Mouse (Mus musculus) spleen, postnatal 10 days (tissue): ENCODE measurements around the gene Uvrag.

ENCODE experiments used
- DNase-seq, 2 experiments: peaks; one replicate each; pipeline ENCODE4 v3.0.0; 2021 to 2022; ENCODE audit warnings: low spot score in 2 of 2

The Uvrag gene

DNA sequence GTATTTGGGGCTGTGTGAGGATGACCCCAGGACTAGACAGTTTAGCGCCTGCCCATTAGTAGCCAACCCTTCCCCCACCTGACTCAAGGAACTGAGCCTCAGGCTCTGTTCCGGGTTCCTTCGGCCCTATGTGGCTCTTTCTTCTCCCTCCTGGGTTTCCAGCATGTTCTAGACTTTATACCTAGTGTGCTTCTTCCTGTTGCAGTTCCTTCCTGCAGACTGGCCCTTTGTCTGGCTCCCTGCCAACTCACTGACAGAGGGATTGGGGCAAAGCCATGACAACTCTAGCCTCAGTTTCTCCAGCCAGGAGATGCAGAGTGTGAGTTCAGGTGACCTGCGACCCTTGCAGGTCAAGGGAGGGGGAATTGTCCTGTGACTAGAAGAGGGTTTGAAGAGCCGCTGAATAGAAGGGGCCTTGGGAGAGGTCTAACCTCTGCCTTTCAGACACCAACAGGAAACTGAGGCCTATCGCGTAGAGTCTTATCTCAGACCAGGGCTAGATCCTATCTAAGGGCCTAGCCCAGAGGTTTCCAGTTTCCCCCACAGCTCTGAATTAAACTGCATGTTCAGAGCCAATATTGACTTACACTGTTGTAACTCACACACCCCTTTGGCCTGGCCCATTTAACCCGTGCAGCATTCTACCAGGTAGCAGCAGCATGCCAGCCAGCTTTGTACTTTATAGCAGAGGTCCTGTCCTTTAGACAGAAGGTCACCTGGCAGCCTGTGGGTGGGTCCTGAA, 291.9 kb downstream of the Uvrag start:
- no peak for DNase-seq

DNA sequence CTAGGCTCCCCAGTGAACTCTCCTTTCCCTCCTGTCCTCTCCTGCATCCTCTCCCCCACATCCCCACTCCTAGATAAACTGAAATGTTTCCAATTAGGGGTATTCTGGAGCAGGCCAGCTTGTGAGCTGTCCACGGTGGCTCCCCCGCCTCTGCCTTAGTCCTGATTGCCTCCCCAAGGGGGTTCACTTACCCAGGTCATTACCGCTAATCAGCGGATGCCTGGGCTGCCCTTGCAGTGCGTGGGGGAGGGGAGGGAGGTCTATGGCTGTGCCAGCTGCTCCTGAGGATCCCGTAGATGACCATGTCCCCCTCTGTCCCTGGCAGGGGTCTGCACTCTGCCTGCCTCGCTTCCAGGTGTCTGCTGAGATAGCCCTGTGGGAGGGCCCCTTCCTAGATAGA, 297.3 kb downstream of the Uvrag start:
- no peak for DNase-seq

DNA sequence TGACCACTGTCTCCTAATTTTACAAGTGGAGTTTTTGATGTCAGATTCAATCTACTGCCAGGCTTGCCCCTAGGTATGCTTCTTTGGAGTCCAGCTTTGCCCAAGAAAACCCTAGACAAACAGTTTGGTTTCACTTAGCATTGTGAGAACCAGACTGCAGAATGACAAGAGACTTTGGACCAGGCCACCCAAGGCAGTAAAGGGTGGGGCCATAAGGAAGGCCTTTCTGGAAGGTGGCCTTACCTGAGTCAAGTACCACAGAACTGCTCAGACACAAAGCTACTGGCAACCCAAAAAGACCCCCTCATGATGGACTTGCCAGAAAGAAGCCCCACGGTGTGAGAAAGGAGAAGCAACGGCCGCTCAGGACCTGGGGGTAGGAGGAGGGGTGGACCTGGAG, 297.9 kb downstream of the Uvrag start:
- no peak for DNase-seq

DNA sequence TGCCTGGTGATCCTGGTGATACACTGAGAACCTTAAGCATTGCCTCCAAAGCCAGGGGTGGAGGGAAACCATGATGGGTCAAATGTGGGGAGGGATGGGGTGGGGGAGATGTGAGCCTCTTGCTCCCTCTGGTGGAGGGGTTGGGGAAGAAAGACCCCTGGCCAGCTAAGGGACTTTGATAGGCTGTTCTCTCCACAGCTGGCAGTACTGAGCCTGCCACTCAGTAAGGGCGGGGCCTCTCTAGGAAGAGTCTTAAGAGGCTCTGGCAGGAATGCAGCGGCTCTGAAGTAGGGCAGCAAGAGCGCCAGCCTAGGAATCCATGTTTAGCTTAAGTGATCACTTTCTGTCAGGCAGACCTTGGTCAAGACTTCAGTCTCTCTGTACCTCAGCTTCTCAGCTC, 299.1 kb downstream of the Uvrag start:
- no peak for DNase-seq

DNA sequence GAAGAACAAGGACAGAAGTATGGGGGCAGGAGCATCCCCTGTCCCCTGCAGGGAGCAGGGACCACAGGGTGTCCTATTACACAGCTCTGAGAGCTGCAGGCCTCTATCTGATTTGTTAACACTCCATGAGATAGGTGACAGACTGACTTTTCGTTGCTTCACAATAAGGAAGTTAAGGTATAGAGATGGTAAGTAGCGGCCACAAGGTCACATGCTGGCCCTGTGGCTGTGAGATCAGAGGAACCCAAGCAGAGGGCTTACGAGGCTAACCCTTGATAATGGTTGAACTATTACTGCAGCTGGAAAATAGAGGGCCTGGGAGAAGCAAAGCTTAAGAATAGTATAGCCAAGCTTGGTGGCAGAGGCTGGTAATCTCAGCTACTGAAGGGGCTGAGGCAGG, 300.2 kb downstream of the Uvrag start:
- no peak for DNase-seq

DNA sequence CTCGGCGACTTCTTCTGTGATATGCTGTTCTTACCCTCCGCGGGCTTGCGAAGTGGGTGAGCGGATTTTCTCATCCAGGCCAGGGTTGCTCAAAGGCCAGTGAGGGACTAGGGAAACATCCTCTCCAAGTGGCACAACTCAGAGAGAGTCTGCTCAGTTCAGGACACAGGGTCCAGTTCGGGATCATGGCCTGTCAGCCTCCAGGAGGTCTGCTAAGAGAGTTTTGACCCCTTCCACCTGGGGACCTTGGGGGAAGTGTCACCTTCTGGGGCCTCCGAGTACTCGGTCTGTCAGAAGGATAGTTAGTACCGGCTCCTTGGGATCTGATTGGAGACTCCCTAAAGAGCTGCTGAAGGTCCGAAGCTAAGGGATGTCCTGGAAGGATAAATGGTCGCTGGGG, 301.6 kb downstream of the Uvrag start:
- no peak for DNase-seq

DNA sequence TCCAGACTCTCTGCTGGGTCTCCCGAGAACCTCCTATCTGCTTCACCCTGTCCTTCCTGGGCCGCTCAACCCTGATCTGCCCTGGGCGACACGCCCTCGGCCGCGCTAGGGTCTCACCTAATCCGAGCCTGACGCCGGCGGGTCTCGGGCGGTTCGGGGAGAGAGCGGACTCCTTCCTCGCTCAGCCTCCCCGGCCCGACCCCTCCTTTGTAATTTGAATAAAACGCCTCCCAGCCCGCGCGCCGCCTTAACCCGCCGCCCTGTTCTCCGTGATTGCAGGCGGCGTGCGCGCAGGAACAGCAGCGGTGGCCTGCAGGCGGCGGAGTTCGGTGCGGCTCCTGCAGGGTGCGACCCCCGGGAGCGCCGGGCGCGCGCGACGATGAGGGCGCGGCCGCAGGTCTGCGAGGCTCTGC, 302.2 kb downstream of the Uvrag start:
- peak in 1 of 2 experiments; percentile 46 for DNase-seq

DNA sequence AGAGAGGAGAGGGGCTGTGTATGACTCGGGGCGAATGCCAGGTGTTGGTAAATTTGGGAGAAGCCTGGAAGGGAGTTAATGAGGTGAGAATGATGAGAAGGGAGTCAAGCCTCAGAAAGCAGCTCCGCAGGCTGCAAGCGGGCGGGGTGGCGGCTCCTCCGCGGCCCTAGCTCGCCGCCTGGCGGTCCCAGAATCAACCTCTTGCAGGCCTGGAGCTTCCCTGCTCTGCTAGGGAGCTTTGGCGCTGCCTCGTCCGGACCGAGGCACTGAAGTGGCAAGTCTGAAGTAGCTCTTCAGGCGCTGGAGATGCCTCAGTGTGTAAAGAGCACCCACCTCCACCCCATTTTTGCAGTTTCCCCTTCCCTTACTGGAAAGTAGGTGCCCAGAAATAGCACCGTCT, 303.0 kb downstream of the Uvrag start:
- peak; percentile 23 to 70 for DNase-seq

DNA sequence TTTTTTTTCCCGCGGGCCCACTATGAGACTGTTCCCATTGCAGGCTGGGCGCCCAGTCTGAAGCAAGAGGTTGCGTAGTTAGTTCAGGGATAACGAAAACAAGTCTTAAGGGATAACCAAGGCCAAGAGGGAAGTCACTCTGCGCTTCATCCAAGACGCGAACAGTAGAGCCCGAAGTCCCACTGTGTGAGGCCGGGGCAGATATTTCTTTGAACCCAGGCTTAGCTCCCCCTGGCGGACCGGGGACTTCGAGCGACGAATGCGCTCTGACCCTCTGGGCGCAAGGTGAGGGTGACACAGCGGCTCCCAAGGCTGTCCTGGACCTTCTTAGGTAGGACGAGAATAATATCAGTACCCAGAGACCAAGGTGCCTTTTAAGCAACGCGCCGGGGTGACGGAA, 304.3 kb downstream of the Uvrag start:
- DNase-seq, result peak; percentile 49 to 84

DNA sequence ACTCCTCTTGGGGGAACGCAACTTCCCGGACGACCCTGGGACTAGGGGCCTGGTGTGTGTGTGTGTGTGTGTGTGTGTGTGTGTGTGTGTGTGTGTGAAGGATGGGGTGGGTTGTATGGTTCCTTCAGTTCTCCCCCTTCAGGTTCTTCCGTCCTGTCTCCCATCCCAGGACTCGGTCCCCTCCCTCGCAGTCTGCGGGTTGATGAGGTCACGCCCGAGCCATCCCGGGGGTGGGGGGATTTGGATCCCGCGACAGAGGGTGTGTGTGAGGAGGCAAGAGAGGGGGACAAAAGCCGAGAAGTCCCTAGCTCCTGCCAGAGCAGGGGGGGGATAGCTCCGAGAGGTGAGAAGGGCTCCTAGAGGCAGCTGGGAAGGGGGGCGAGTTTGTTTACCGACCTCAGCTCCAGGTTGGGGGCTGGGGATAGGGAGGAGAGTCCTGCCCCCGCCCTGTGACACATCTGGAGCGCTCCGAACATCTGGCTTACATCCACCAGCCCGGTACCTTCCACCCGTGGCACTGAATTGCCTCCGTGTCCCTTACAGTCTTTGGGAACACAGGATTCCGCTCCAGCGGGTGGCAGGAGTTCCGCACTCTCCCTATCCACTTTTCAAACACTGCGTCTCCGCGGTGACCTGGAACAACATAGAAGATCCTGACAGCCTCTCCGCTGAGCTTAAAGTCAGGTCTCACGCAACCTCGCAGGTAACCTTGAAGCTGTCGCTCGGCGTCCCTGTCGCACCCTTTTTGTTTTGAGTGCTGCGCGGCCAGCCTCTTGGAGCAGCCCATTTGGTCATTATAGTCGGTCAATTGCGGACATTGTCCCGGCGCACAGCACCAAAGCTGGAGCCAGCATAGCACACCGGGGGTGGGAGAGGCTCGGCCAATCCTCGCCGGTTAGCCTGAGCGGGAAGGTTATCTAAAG, 305.2 kb downstream of the Uvrag start:
- no peak for DNase-seq
